Mouse (Mus musculus): ENCODE measurements around the gene Zfp771. TPM values are rescaled to one million over a fixed set of nuclear protein-coding genes. Genes with fewer than 3 reads are reported as not detected.

Zfp771 gene
- polyA plus RNA-seq (2012; rRNA removed; ENCODE audit: low replicate concordance) = 76.9 and 173 TPM in 2 replicates

DNA sequence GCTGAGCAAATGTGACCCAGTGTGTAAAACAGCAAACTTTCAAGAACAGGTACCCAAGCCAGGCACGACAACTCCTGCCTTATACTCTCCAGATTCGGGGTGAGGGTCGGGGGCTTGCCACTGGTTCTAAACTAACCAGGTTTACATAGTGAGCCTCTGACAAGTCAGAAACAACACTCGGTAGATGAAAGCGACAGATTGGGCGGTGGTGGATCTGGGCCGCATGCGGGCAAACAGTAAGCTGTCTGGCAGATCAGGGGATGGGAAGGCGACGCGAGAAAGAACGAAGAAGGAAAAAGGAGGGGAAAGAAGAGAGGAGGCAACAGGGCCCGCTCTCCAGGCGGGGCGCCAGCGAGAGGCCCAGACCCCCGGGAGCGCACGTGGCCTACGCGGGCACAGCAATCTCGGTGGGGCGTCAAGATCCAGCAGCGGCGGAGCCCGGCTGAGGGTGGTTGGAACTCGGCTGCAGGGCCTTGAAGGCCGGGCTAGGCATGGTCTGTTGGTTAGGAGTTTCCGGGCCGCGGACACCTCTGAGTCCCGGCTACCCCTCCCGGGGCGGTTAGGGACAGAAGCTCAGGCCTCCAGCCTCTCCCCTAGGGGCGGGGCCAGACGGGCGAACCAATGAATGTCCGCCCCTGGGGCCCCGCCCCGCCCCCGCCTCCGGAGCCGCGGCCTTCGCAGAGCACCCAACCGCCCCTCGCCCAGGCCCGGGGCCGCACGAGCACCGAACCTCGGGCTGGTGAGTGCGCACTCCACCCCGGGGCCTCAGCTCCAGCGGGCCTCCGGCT, at the start of gene Zfp771:
Gene Zfp771, plus strand, starts transcription at position 405 of the 788 bp plus-strand sequence.

DNA sequence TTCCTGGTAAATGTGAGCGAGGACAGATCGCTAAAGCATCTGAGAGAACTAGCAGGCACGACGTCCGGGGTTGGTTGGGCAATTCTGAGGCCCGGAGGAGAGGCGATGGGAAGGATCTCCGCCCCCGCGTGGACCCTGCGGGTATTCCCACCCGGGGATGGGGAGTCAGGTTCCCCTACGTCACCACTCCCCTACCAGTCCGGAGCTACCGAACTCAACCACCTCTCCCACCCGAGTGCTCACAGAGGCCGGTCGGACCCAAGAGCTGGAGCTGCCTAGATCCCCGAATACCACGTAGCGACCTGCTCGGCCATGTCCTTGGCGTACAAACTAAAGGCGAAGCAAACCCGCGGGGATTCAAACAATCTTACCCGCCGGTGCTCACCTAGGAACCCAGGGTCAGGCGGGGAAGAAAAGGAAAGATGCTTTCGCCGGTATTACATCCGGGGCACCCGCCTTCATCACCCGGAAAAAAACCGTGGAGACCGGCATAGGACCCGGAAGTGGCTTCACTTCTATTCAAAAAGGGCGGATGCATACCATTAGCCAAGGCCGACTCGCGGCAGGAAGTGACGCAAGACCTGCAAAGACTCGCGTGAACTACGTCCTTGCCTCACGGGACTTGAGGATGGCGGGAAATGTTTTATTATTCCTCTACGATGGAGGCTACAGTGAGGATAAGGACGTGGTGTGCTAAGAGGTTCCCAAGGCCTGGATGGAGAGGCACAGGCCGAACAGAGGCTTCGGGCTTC, 48.4 kb upstream of the Zfp771 start, which contains the start of gene Cd2bp2:
Gene Cd2bp2, minus strand, starts transcription at position 507 of the 752 bp plus-strand sequence.

DNA sequence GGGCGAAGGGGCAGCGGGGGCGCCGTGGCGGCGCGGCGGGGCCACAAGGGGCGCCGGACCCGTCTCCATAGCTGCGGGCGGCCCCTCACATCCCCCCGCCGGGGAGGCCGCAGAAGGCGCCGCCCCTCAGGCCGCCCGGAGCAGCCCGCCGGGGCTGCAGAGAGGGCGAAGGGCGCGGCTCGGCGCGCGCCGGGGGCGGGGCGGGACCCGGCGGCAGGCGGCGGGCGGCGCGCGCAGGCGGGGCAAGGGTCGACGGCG, 35.9 kb upstream of the Zfp771 start, which contains the start of gene Tbc1d10b:
Gene Tbc1d10b, minus strand, starts transcription at position 174 of the 258 bp plus-strand sequence.

DNA sequence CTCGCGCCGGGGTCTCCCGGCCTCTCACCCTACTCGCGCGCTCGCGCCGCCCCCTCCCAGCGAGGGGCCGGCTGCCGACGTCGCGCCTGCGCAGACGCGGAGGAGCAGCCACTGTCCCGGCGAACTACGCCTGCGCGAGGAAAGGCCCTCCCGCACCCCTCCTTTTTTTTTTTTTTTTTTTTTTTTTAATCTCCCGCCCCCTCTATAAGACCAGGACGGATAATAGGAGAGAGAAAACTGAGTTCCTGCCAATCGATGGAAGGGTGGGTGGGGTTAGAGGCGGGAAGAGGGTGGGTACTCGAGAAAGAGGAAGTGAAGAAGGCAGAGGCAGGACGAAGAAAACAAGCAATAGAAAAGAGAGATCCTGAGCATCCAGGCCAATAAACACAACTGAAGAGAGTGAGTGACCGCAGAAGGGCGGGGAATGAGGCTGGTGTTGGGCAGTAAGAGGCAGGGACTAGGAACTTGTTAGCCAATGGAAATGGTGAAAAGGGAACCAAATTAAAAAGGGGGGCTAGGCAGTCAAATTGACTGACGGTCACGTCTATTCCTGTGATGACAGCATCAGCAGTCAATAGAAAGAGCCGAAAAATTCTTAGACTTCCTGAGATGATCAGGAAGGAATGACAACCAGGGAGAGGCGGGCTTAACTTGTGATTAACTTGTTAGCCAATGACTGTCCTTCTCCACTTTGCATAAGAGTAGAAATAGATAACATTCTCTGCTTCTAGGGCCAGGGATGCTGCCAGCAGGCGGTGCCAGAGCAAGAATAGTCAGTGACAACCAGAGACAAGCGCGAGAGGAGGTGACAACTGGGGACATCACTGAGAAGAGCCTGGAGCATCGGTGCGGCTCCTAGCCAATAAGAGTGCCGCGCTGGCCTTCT, 35.3 kb upstream of the Zfp771 start, which contains the start of gene Mylpf:
Gene Mylpf, plus strand, starts transcription at position 338 of the 886 bp plus-strand sequence.

DNA sequence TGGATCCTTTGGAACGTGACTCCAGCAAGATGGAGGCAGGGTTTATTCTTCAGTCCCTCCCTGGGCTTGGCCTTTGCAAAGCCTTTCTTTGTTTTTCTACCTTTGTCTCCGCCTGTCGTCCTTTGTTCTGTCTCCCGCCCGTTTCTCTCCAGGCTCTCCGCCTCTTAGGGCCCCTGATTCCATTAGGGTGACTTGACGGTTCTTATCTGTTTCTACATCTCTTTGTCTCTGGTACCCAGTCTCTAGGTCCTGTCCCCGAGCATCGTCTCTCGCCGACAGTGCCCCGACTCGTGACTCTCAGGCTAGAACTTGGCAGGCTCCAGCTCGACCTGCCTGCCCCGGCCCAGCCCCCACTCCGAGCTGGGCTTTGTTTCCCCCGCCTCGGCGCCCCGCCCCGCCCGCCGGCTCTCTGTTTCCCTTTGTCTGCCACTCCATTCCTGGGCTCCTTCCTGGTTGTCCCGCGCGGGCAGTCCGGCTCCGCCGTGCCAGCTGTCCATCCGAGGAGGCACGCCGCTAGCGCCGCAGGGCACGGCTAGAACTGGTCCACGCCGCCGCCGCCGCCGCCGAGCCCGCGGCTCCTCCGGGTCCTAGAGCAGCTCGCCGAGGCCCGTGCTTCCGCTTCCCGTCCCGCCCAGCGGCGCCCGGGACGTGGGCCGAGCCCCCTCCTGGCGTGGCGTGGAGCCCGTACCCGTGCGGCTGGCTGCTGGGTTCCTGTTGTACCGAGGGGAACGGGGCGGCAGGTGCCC, 11.3 kb upstream of the Zfp771 start, which contains the start of the genes Zfp553 and Sept1:
Gene Zfp553, plus strand, starts transcription at position 440 of the 746 bp plus-strand sequence.
Gene Sept1, minus strand, starts transcription at position 509 of the 746 bp plus-strand sequence.

DNA sequence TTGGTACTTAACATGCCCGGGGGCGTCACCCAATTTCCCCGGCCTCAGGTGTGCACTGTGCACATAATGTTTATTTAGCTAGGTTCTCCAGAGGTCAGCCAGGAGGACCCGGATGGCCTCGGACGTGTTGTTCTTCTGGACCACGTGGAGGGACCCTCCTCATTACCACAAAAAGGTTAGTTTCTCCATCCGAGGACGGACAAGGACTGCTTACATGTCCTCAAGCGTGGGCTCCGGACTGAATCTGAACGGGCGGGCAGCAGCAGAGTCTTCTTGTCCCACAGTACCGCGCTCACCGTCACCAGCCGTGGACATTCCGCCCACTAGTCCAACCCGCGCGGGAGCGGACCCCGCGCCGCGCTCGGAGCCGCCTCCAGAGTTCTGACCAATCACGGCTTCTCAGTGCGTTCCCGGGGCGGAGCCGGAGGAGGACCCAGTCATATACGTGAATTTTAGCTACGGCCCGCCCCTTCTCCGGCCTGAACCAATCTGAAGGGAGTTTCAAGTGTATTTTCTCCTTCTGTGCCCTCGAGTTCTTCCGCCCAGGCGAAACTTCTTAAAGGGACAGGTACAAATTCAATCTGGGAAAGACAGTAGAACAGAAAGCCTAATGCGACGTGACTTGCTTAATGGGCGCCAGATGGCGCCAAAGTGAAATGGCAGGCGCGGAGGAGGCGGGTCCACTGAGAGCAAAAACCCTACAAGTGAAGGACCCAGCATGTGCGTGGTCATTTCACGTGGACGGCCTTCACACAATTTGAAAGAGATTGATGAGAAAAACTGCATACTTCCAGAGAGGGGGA, 16.4 kb downstream of the Zfp771 start, which contains the start of gene Dctpp1:
Gene Dctpp1, minus strand, starts transcription at position 401 of the 803 bp plus-strand sequence.

DNA sequence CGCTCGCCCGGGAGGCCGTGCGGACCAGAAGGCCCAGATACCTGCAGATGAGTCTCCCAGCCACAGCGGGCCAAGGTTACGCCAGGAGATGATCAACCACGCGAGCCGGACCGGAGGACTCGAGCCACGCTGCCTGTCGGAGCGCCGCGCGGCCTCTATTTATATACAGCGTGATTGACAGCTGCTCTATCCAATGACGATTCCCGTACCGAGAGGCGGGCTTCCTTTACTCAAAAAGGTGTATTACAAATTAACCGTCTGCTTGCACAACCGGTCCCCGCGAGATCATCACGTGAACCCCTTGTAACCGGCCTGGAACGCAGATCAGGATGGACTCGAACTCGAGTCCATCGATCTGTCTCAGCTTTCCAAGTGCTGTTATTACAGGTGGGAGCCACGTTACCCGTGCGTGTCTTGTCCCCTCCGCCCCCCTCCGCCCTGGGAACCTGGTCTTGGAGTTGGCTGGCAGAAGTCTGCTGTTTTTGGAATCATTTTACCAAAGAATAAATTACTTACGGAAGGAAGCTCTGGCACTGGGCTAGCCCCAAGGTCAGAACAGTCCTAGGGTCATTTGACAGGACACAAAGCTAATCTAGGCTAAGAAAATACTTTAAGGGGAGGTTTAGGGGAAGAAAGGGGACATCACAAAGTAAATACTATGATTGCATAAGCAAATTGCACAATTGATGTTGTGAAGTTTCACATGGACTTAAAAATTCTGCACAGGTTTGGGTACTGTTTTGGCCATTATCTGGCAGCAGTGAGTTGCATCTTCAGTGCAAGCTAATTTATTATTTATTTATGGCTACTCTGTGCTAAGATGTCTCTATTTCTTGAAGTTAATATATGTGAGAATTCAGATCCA, 30.1 kb downstream of the Zfp771 start, which contains the start of gene Sephs2:
Gene Sephs2, minus strand, starts transcription at position 131 of the 865 bp plus-strand sequence.

DNA sequence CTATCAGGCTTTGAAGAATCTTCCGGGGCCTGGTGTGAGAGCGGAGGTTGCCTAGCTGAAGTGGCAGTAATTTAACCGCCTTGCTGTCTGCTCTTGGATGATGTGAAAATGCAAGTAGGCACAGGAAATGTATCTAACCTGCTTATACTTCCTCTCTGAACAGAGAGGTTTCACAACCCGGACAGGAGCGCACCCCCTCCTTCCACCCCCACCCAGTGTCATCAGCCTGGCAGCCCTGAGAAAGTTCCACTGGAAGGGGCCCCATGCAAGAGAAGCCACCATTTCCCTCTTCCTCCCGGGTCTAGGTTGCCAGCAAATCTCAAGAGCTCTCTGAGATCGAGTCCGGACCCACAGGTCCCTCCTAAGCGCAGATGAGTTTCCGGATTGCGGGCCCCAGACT, 52.0 kb downstream of the Zfp771 start, which contains the start of gene Itgal:
Gene Itgal, plus strand, starts transcription at position 163 of the 400 bp plus-strand sequence.

Other genes starting within 250 kb of the Zfp771 start
- 193 and 250 TPM in 2 replicates for gene Mvp, start 229.7 kb upstream of the Zfp771 start, polyA plus RNA-seq (2012; rRNA removed; ENCODE audit: low replicate concordance)
- gene Pagr1b, start 227.8 kb upstream of the Zfp771 start, polyA plus RNA-seq (2012; rRNA removed; ENCODE audit: low replicate concordance) = 2.4 TPM in 1 of 2 replicates, not detected in the other
- gene Pagr1a, start 226.9 kb upstream of the Zfp771 start, polyA plus RNA-seq (2012; rRNA removed; ENCODE audit: low replicate concordance) = 1.5 TPM in 1 of 2 replicates, not detected in the other
- 19.5 and 23.9 TPM in 2 replicates for gene Gm42742, start 223.2 kb upstream of the Zfp771 start, polyA plus RNA-seq (2012; rRNA removed; ENCODE audit: low replicate concordance)
- gene Prrt2, start 223.1 kb upstream of the Zfp771 start, polyA plus RNA-seq (2012; rRNA removed; ENCODE audit: low replicate concordance) = 4.2 and 5.7 TPM in 2 replicates
- 288 and 667 TPM in 2 replicates for gene Maz, start 217.2 kb upstream of the Zfp771 start, polyA plus RNA-seq (2012; rRNA removed; ENCODE audit: low replicate concordance)
- 3.9 and 4.4 TPM in 2 replicates for gene Kif22, start 201.8 kb upstream of the Zfp771 start, polyA plus RNA-seq (2012; rRNA removed; ENCODE audit: low replicate concordance)
- 1,613 and 5,119 TPM in 2 replicates for gene Zg16, start 156.9 kb upstream of the Zfp771 start, polyA plus RNA-seq (2012; rRNA removed; ENCODE audit: low replicate concordance)
- 24.0 and 31.4 TPM in 2 replicates for gene AI467606, start 152.9 kb upstream of the Zfp771 start, polyA plus RNA-seq (2012; rRNA removed; ENCODE audit: low replicate concordance)
- gene Qprt, start 122.0 kb upstream of the Zfp771 start, polyA plus RNA-seq (2012; rRNA removed; ENCODE audit: low replicate concordance) = 0.43 and 0.95 TPM in 2 replicates
- 2.0 and 2.7 TPM in 2 replicates for gene Spn, start 106.5 kb upstream of the Zfp771 start, polyA plus RNA-seq (2012; rRNA removed; ENCODE audit: low replicate concordance)
- 10.0 and 13.1 TPM in 2 replicates for gene Cd2bp2, start 48.2 kb upstream of the Zfp771 start, polyA plus RNA-seq (2012; rRNA removed; ENCODE audit: low replicate concordance)
- gene Tbc1d10b, start 35.8 kb upstream of the Zfp771 start, polyA plus RNA-seq (2012; rRNA removed; ENCODE audit: low replicate concordance) = 29.8 and 44.7 TPM in 2 replicates
- 0.38 TPM in 1 of 2 replicates, not detected in the other for gene Mylpf, start 35.4 kb upstream of the Zfp771 start, polyA plus RNA-seq (2012; rRNA removed; ENCODE audit: low replicate concordance)
- 6.9 and 8.4 TPM in 2 replicates for gene Zfp553, start 11.2 kb upstream of the Zfp771 start, polyA plus RNA-seq (2012; rRNA removed; ENCODE audit: low replicate concordance)
- 14.1 and 28.9 TPM in 2 replicates for gene Sept1, start 11.1 kb upstream of the Zfp771 start, polyA plus RNA-seq (2012; rRNA removed; ENCODE audit: low replicate concordance)
- 74.2 and 77.1 TPM in 2 replicates for gene Dctpp1, start 16.4 kb downstream of the Zfp771 start, polyA plus RNA-seq (2012; rRNA removed; ENCODE audit: low replicate concordance)
- 49.0 and 105 TPM in 2 replicates for gene Sephs2, start 29.8 kb downstream of the Zfp771 start, polyA plus RNA-seq (2012; rRNA removed; ENCODE audit: low replicate concordance)
- gene Itgal, start 52.0 kb downstream of the Zfp771 start, polyA plus RNA-seq (2012; rRNA removed; ENCODE audit: low replicate concordance) = 3.7 and 5.6 TPM in 2 replicates
- 54.7 and 77.2 TPM in 2 replicates for gene Zfp768, start 101.3 kb downstream of the Zfp771 start, polyA plus RNA-seq (2012; rRNA removed; ENCODE audit: low replicate concordance)
- 15.0 and 20.1 TPM in 2 replicates for gene Zfp747, start 131.8 kb downstream of the Zfp771 start, polyA plus RNA-seq (2012; rRNA removed; ENCODE audit: low replicate concordance)
- 5.3 and 6.4 TPM in 2 replicates for gene 9130019O22Rik, start 142.9 kb downstream of the Zfp771 start, polyA plus RNA-seq (2012; rRNA removed; ENCODE audit: low replicate concordance)
- 13.3 and 15.1 TPM in 2 replicates for gene E430018J23Rik, start 149.4 kb downstream of the Zfp771 start, polyA plus RNA-seq (2012; rRNA removed; ENCODE audit: low replicate concordance)
- gene Zfp764, start 162.5 kb downstream of the Zfp771 start, polyA plus RNA-seq (2012; rRNA removed; ENCODE audit: low replicate concordance) = 3.9 and 4.6 TPM in 2 replicates
- 21.7 and 35.2 TPM in 2 replicates for gene Zfp688, start 177.8 kb downstream of the Zfp771 start, polyA plus RNA-seq (2012; rRNA removed; ENCODE audit: low replicate concordance)
- 3.7 and 4.3 TPM in 2 replicates for gene Zfp689, start 204.9 kb downstream of the Zfp771 start, polyA plus RNA-seq (2012; rRNA removed; ENCODE audit: low replicate concordance)
- gene Prr14, start 215.3 kb downstream of the Zfp771 start, polyA plus RNA-seq (2012; rRNA removed; ENCODE audit: low replicate concordance) = 62.8 and 68.1 TPM in 2 replicates
- 36.5 and 43.2 TPM in 2 replicates for gene Fbrs, start 234.9 kb downstream of the Zfp771 start, polyA plus RNA-seq (2012; rRNA removed; ENCODE audit: low replicate concordance)

Data from duodenum, adult 2 months (tissue).